Mouse (Mus musculus) testis, adult 2 months (tissue): ENCODE results near the gene Taar8a. TPM values are rescaled to one million over a fixed set of nuclear protein-coding genes. Genes with fewer than 3 reads are reported as not detected.
"Not testable (repeated sequence)": the region's sequence is repeated elsewhere in the genome, so short reads cannot be mapped to it uniquely, and the experiment has no call there.

Experiments
- H3K27ac ChIP-seq: fragments of 200-500 bp; 2 replicates; pipeline ENCODE4 v1.5.1; 2012; ENCODE audit warnings: low read depth, low read length; ENCODE audit not compliant: control insufficient read depth, insufficient read depth
- H3K27me3 ChIP-seq: fragments of 200-500 bp; 2 replicates; pipeline ENCODE4 v1.6.1; 2012; ENCODE audit warnings: mild to moderate bottlenecking, low read length, moderate library complexity; ENCODE audit not compliant: control insufficient read depth, insufficient read depth
- H3K36me3 ChIP-seq: fragments of 200-500 bp; 2 replicates; pipeline ENCODE4 v1.6.1; 2012; ENCODE audit warnings: mild to moderate bottlenecking, low read length; ENCODE audit not compliant: control insufficient read depth, insufficient read depth
- H3K4me1 ChIP-seq: fragments of 200-500 bp; 2 replicates; pipeline ENCODE4 v1.6.1; 2012; ENCODE audit warnings: low read length; ENCODE audit not compliant: control insufficient read depth, insufficient read depth
- H3K4me3 ChIP-seq: fragments of 200-500 bp; 2 replicates; pipeline ENCODE4 v1.5.1; 2012; ENCODE audit warnings: low read depth, mild to moderate bottlenecking, low read length, moderate library complexity, mixed read lengths; ENCODE audit not compliant: control insufficient read depth
- CTCF ChIP-seq: fragments of 200-500 bp; IDR thresholded peaks from 2 replicates; pipeline ENCODE4 v1.5.1; 2012; ENCODE audit warnings: low read depth, mild to moderate bottlenecking, inconsistent platforms, low read length, moderate library complexity; ENCODE audit not compliant: control insufficient read depth, insufficient read depth, insufficient replicate concordance
- POLR2A ChIP-seq: fragments of 200-500 bp; IDR thresholded peaks from 2 replicates; pipeline ENCODE4 v1.6.1; 2012; ENCODE audit warnings: low read depth, mild to moderate bottlenecking, inconsistent platforms, low read length, moderate library complexity; ENCODE audit not compliant: control insufficient read depth
- polyA plus RNA-seq: library from polyadenylated mRNA; depleted of rRNA; stranded (reverse); fragments of >200 nt; gene quantifications from 2 replicates; pipeline ENCODE4 v1.2.3, GENCODE M21; 2012; rRNA removed

Gene Taar8a
- polyA plus RNA-seq, 1 experiment, result not detected

DNA sequence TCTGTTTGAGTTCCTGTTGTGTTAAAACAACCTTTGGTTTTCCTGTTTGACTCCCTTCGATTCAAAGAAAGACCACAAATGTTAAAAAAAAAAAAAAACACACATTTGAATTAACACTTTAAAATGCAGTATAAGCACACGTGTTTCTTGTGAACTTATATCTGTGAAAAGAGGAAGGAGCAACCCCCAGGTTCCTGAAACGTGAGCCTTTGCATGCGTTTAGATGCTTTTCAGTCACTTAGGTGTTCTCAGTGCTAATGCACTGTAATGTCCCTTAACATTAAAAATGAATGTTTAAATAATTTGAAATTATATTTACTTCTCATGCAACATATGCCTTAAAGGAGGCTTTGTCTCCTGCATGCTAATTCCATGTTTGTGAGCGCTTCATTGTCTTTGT lies 31.4 kb downstream of the Taar8a start:
- Histone ChIP-seq H3K36me3 (no peaks in the 10 kb centered on the region), H3K4me1 (peaks cover 3% of the 10 kb centered on the region; the same call in 1 of the 2 replicates), H3K27me3 (no peaks in the 10 kb centered on the region), H3K27ac (no peak overlapping the region), H3K4me3 (no peak overlapping the region)
- no peak for TF ChIP-seq POLR2A
- no peak for TF ChIP-seq CTCF

DNA sequence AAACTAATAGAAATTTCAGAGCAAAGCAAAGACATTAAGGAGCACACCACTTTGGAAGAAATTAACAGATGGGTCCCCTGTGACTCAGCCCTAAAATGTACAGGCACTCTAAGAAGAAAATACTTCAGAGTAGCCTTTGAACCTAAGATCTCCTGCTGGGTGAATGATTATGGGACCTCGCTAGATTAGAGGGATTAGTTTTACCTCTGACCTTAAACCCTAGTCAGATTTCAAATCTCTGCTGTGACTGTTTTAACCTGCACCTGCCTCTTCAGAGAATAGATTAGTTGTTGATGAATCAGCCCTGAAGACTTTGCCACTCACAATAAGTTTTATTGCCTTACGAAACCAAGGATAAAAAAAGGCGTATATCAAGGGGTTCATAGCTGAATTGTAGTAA lies 31.9 kb downstream of the Taar8a start:
- no peak overlapping the region for H3K27ac ChIP-seq
- H3K36me3 ChIP-seq, result no peaks in the 10 kb centered on the region
- peaks cover 3% of the 10 kb centered on the region; the same call in 1 of the 2 replicates for H3K4me1 ChIP-seq
- no peaks in the 10 kb centered on the region for H3K27me3 ChIP-seq
- no peak overlapping the region for H3K4me3 ChIP-seq
- TF ChIP-seq CTCF (no peak), POLR2A (no peak)

DNA sequence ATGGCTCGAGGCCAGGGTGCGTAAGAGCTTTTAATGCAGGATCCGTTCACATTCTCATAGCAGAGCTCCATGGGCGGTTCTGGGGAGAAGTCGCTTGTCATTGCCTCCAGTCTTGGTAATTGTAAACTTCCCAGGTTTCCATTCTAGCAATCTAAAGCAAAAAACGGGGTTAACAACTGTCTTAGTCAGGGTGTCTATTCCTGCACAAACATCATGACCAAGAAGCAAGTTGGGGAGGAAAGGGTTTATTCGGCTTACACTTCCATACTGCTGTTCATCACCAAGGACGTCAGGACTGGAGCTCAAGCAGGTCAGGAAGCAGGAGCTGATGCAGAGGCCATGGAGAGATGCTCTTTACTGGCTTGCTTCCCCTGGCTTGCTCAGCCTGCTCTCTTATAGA lies 33.1 kb downstream of the Taar8a start, which contains the start of gene Taar9:
Gene Taar9 (minus strand): TSS at position 101 of the 400 bp plus-strand sequence.
- not testable (repeated sequence) for H3K4me1 ChIP-seq, H3K27ac ChIP-seq, H3K4me3 ChIP-seq, H3K27me3 ChIP-seq, H3K36me3 ChIP-seq

GRCm38 (mm10) chr10:24111116-24111778 lies 34.9 kb downstream of the Taar8a start:
- H3K36me3 ChIP-seq, result no peaks in the 10 kb centered on the region
- no peaks in the 10 kb centered on the region for H3K27me3 ChIP-seq
- no peak overlapping the region for H3K27ac ChIP-seq
- H3K4me1 ChIP-seq, result peaks cover 3% of the 10 kb centered on the region; the same call in 1 of the 2 replicates
- no peak overlapping the region for H3K4me3 ChIP-seq
- no peak for TF ChIP-seq POLR2A
- no peak for TF ChIP-seq CTCF

Other genes starting within 250 kb of the Taar8a start
- 0.30 and 0.38 TPM in 2 replicates for gene Vnn3, start 225.0 kb upstream of the Taar8a start, polyA plus RNA-seq
- gene Vnn1, start 181.8 kb upstream of the Taar8a start, polyA plus RNA-seq, result 0.22 and 1.1 TPM in 2 replicates
- gene Taar1, start 156.1 kb upstream of the Taar8a start, polyA plus RNA-seq, result not detected in 2 replicates
- not detected in 2 replicates for gene Taar2, start 137.9 kb upstream of the Taar8a start, polyA plus RNA-seq
- gene Taar3, start 126.9 kb upstream of the Taar8a start, polyA plus RNA-seq, result not detected in 2 replicates
- not detected in 2 replicates for gene Taar4, start 116.0 kb upstream of the Taar8a start, polyA plus RNA-seq
- gene Taar5, start 105.8 kb upstream of the Taar8a start, polyA plus RNA-seq, result not detected in 2 replicates
- not detected in 2 replicates for gene Taar6, start 90.9 kb upstream of the Taar8a start, polyA plus RNA-seq
- gene Taar7a, start 83.0 kb upstream of the Taar8a start, polyA plus RNA-seq, result not detected in 2 replicates
- gene Taar7b, start 76.6 kb upstream of the Taar8a start, polyA plus RNA-seq, result not detected in 2 replicates
- not detected in 2 replicates for gene Taar7d, start 49.3 kb upstream of the Taar8a start, polyA plus RNA-seq
- gene Taar7e, start 38.9 kb upstream of the Taar8a start, polyA plus RNA-seq, result not detected in 2 replicates
- gene Taar7f, start 27.0 kb upstream of the Taar8a start, polyA plus RNA-seq, result not detected in 2 replicates
- gene Taar8b, start 15.8 kb downstream of the Taar8a start, polyA plus RNA-seq, result not detected in 2 replicates
- not detected in 2 replicates for gene Taar8c, start 25.4 kb downstream of the Taar8a start, polyA plus RNA-seq
- gene Taar9, start 33.0 kb downstream of the Taar8a start, polyA plus RNA-seq, result not detected in 2 replicates
- 9.8 and 14.9 TPM in 2 replicates for gene Stx7, start 72.8 kb downstream of the Taar8a start, polyA plus RNA-seq
- 0.61 and 0.71 TPM in 2 replicates for gene Moxd1, start 147.0 kb downstream of the Taar8a start, polyA plus RNA-seq